10 mouse cellular contexts compared by ENCODE assay signal in the genomic region with DNA sequence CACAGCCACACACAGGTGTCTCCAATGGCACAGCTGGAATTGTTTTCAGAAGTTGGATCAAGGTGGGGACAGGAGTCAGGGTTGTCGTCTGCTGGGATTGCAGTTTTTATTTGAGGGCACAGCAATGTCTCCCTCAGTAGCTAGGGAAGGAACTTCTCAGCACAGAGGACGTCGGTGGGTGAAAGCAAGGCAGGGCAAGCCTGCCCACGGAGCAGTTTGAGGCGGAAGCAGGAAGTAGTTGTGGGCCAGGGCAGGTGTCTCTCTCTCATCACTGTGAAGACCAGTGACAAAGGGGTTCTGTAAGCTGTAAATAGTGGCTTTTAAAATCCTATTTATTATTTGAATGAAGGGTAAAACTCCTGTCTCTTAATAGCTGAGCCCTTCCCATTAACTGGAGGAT. TPM values are rescaled to one million over a fixed set of nuclear protein-coding genes. Genes with fewer than 3 reads are reported as not detected.
DNase-seq lines count a peak whose midpoint lies in the region; ATAC-seq and TF ChIP-seq lines count a peak whose summit lies in the region.
"Had no signal": no experiment of that assay in that cellular context is flagged by ENCODE, and none has a peak within 500 bp of the region (broad histone marks: within the 10 kb centered on the region; RNA-seq: fewer than 3 reads in every experiment).

No protein-coding gene starts in this region.

- TF ChIP-seq CTCF in left cerebral cortex, adult 2 months (IDR thresholded peaks at IDR 0.05), result no peak

- peak overlapping the region; percentile 2; the same call in 1 of the 2 replicates for H3K4me3 ChIP-seq in left cerebral cortex, adult 2 months
- H3K4me3 ChIP-seq: heart, embryonic 13.5 days had no signal

- no peak for DNase-seq in left cerebral cortex, adult 2 months (ENCODE audit: extremely low spot score in 1 of 2, low spot score in 2 of 2)
- DNase-seq in left cerebral cortex, adult 18-20 months (ENCODE audit: low spot score in 2 of 2), result no peak
- DNase-seq in brain, adult 2 months (ENCODE audit: low read depth, low spot score), result peak; percentile 6
- DNase-seq in thymus, postnatal 14 days, result peak; percentile 57
- DNase-seq in retina, embryonic 14.5 days (ENCODE audit: low spot score), result no peak
- DNase-seq in left cerebral cortex, adult 11 months (ENCODE audit: low spot score), result no peak
- DNase-seq: cerebellum, adult 8-10 months had no signal

- ATAC-seq in inflammation-experienced regulatory T-cells, adult 6 months, result peak; percentile 83

- intact Hi-C loops in left cerebral cortex, adult 2 months (cut with DNase I), result no loop called here

- H3K27ac ChIP-seq in left cerebral cortex, adult 2 months, result peak overlapping the region; percentile 38
- H3K27ac ChIP-seq: heart, embryonic 13.5 days had no signal

RNA-seq across cellular contexts. Expression of a gene that starts 5.4 kb away (rescaled TPM):
- 10 to 100 TPM; 12.6 to 15.5 TPM for total RNA-seq in left cerebral cortex, adult 2 months (2021)
- 10 to 100 TPM; 14.0 to 17.9 TPM for total RNA-seq in left cerebral cortex, adult 18-20 months (2021)
- polyA plus RNA-seq in inflammation-experienced regulatory T-cells, adult 6 months (2017; shearing (Covaris generic)), result under 1 TPM in 1 of 3 experiments, not detected in 2; 0.25 TPM
- total RNA-seq: gastrocnemius, adult 18-20 months had no signal

RNA-seq across cellular contexts. Expression of a gene that starts 13.1 kb away (rescaled TPM):
- total RNA-seq in left cerebral cortex, adult 2 months (2021), result under 1 TPM; 0.70 to 0.79 TPM
- 1 to 10 TPM in 1 of 2 experiments, under 1 TPM in 1; 0.84 to 1.3 TPM for total RNA-seq in left cerebral cortex, adult 18-20 months (2021)
- 1 to 10 TPM in 2 of 3 experiments, under 1 TPM in 1; 0.44 to 2.0 (median 1.4) TPM for polyA plus RNA-seq in inflammation-experienced regulatory T-cells, adult 6 months (2017; shearing (Covaris generic))
- total RNA-seq: gastrocnemius, adult 18-20 months had no signal

RNA-seq across cellular contexts. Expression of a gene that starts 31.8 kb away (rescaled TPM):
- total RNA-seq in left cerebral cortex, adult 2 months (2021), result 10 to 100 TPM; 63.8 to 65.7 TPM
- total RNA-seq in left cerebral cortex, adult 18-20 months (2021), result 10 to 100 TPM; 62.1 to 63.8 TPM
- 100 to 1,000 TPM; 111 to 145 (median 111) TPM for polyA plus RNA-seq in inflammation-experienced regulatory T-cells, adult 6 months (2017; shearing (Covaris generic))

Comparison
In these comparisons a context has a peak if more than half of its experiments do, and no peak if none do; other contexts are left out.
1. DNase-seq: peak in brain, adult 2 months (single experiment) and thymus, postnatal 14 days (single experiment); none in left cerebral cortex, adult 2 months (0 of 2), left cerebral cortex, adult 18-20 months (0 of 2), retina, embryonic 14.5 days (single experiment) and left cerebral cortex, adult 11 months (single experiment).